8 mouse cellular contexts compared by ENCODE assay signal in the genomic region with DNA sequence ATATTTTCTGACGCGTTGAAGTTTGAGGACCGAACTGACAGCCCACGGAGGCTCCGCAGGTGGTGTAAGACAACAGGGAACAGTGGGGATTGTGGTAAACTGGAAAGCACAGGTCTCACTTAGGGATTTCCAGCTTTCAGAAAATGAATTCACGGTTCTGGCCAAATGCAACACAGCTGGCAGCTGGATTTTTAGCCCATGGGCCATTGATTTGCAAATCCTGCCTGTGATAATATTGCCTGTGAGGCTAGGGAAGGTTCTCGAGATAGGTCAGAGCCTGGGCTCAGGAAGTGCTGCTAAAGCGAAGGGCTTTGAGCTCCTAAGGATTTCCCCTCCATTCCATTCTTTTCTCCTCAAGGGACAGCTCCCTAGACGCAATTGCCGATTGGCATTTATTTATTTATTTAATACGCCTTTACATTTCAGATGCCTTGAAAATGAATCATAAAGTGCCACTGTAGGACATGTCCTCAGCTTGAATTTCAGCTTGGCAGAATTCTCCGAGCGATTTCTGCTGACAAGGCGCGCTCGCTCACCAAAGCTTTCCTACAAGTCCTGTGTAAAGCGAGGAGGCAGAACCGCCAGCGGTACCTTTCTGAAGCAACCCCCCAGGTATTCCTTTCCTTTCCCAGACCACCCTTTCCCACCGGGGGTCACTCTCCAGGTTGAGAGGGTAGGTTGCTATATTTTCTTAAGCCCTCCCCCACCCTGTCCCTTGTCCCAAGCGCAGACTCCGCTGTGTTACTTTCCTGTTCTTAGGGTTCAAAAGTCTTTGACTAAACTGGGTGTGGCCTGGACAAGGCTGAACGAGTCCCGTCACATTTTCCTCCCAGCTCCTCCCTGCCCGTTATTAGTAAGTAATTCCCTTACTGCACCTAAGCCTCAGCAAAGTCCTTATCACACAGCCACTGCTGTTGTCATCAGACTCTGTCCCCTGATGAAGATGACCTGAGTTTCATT. TPM values are rescaled to one million over a fixed set of nuclear protein-coding genes. Genes with fewer than 3 reads are reported as not detected.
DNase-seq lines count a peak whose midpoint lies in the region; ATAC-seq and TF ChIP-seq lines count a peak whose summit lies in the region.

No protein-coding gene starts in this region.

- DNase-seq in lung, postnatal 25 days (ENCODE audit: low spot score), result no peak
- DNase-seq in forebrain, postnatal 0 days, result peak; percentile 18
- DNase-seq in kidney, postnatal 36 days, result peak; percentile 52 to 53
- DNase-seq in adrenal gland, adult 2 months, result no peak
- DNase-seq in cerebellum, postnatal 36 days, result no peak

- H3K36me3 ChIP-seq in lung, embryonic 15.5 days, result no peaks in the 10 kb centered on the region
- no peaks in the 10 kb centered on the region for H3K36me3 ChIP-seq in forebrain, postnatal 0 days (ENCODE audit: insufficient read depth)
- H3K36me3 ChIP-seq in stomach, embryonic 14.5 days (ENCODE audit: control insufficient read depth, insufficient read depth, low read length), result no peaks in the 10 kb centered on the region

- no peaks in the 10 kb centered on the region for H3K9me3 ChIP-seq in lung, embryonic 15.5 days
- no peaks in the 10 kb centered on the region for H3K9me3 ChIP-seq in forebrain, postnatal 0 days (ENCODE audit: low read length)
- no peaks in the 10 kb centered on the region for H3K9me3 ChIP-seq in stomach, embryonic 14.5 days (ENCODE audit: control insufficient read depth, low read depth, low read length)

- H3K27ac ChIP-seq in lung, embryonic 15.5 days, result no peak overlapping the region
- H3K27ac ChIP-seq in forebrain, postnatal 0 days (ENCODE audit: low read depth, low read length), result no peak overlapping the region
- H3K27ac ChIP-seq in stomach, embryonic 14.5 days (ENCODE audit: low read length), result no peak overlapping the region

- 0 out of 2 replicates have a peak overlapping the region, but pooled peaks have one; percentile 17 for H3K4me3 ChIP-seq in lung, embryonic 15.5 days
- no peak overlapping the region for H3K4me3 ChIP-seq in forebrain, postnatal 0 days (ENCODE audit: low read depth, low read length)
- no peak overlapping the region; the same call in 1 of the 2 replicates for H3K4me3 ChIP-seq in stomach, embryonic 14.5 days (ENCODE audit: low read depth, low read length)

- H3K4me1 ChIP-seq in lung, embryonic 15.5 days, result 0 out of 2 replicates have a peak, but pooled peaks cover 5% of the 10 kb centered on the region
- H3K4me1 ChIP-seq in forebrain, postnatal 0 days (ENCODE audit: insufficient read depth), result no peaks in the 10 kb centered on the region
- H3K4me1 ChIP-seq in stomach, embryonic 14.5 days (ENCODE audit: control insufficient read depth, insufficient read depth, low read length), result peaks cover 10% of the 10 kb centered on the region; the same call in 1 of the 2 replicates

- no peak for ATAC-seq in lung, embryonic 15.5 days (ENCODE audit: borderline replicate concordance, extremely low read depth, low FRiP score, low TSS enrichment)
- no peak for ATAC-seq in forebrain, postnatal 0 days
- 0 out of 2 replicates have a peak, but pooled peaks have one; percentile 23 for ATAC-seq in stomach, embryonic 14.5 days (ENCODE audit: insufficient number of reproducible peaks, insufficient read depth, low FRiP score, low read depth)
- ATAC-seq in megakaryocyte progenitor cell, adult 5-6 weeks (replicated peaks; ENCODE audit: poor library complexity), result no peak

- H3K4me2 ChIP-seq in lung, embryonic 15.5 days, result peak overlapping the region; percentile 51
- H3K4me2 ChIP-seq in forebrain, postnatal 0 days (ENCODE audit: low read depth), result peak overlapping the region; percentile 35
- peak overlapping the region; percentile 39 for H3K4me2 ChIP-seq in stomach, embryonic 14.5 days (replicated peaks; ENCODE audit: low read depth, low read length)

- TF ChIP-seq CTCF in forebrain, postnatal 0 days (IDR thresholded peaks at IDR 0.05; ENCODE audit: low read depth), result no peak

- peaks cover 22% of the 10 kb centered on the region; the same call in 1 of the 2 replicates for H3K27me3 ChIP-seq in lung, embryonic 15.5 days
- no peaks in the 10 kb centered on the region; the same call in 1 of the 2 replicates for H3K27me3 ChIP-seq in forebrain, postnatal 0 days (ENCODE audit: insufficient read depth, low read length)
- no peaks in the 10 kb centered on the region for H3K27me3 ChIP-seq in stomach, embryonic 14.5 days (ENCODE audit: control insufficient read depth, insufficient read depth, low read length)

- 7% methylated on average over 25 of the region's 25 CpGs for WGBS in lung, embryonic 15.5 days
- 6% methylated on average over 25 of the region's 25 CpGs for WGBS in forebrain, postnatal 0 days
- WGBS in stomach, embryonic 14.5 days, result 13% methylated on average over 25 of the region's 25 CpGs

- no peak overlapping the region for H3K9ac ChIP-seq in lung, embryonic 15.5 days
- H3K9ac ChIP-seq in forebrain, postnatal 0 days, result no peak overlapping the region
- H3K9ac ChIP-seq in stomach, embryonic 14.5 days (replicated peaks; ENCODE audit: low read depth, low read length), result no peak overlapping the region

RNA-seq across cellular contexts. Expression of a gene that starts 24.9 kb away (rescaled TPM):
- polyA plus RNA-seq in lung, embryonic 15.5 days (2015; fragmentation: Nextera tagmentation; extraction: Ambion mirVana), result 1.5 and 1.7 TPM in 2 replicates
- total RNA-seq in forebrain, postnatal 0 days (2014; rRNA removed), result not detected in 2 replicates
- polyA plus RNA-seq in forebrain, postnatal 0 days (2015; fragmentation: Nextera tagmentation; extraction: Ambion mirVana), result not detected in 2 replicates
- 5.3 and 5.9 TPM in 2 replicates for polyA plus RNA-seq in stomach, embryonic 14.5 days (2014; fragmentation: Nextera tagmentation; extraction: Ambion mirVana)
- 1 to 10 TPM in 1 of 2 experiments, under 1 TPM in 1; 0.84 to 1.2 TPM for total RNA-seq in adrenal gland, adult 2 months (2021)
- polyA plus RNA-seq in adrenal gland, adult 2 months (2012; rRNA removed), result 0.03 and 0.10 TPM in 2 replicates
- not detected in 2 replicates for total RNA-seq in megakaryocyte progenitor cell, adult 5-6 weeks (2015)
- total RNA-seq in megakaryocyte progenitor cell, adult 5-6 weeks (2017), result not detected in 2 replicates

Comparison
In these comparisons a context has a peak if more than half of its experiments do, and no peak if none do; other contexts are left out.
1. DNase-seq: peak in forebrain, postnatal 0 days (single experiment) and kidney, postnatal 36 days (2 of 2); none in lung, postnatal 25 days (single experiment), adrenal gland, adult 2 months (single experiment) and cerebellum, postnatal 36 days (0 of 2).
2. Peak in every context shown above with its lines, with median percentiles within 50 percentile points of each other: H3K4me2 ChIP-seq.